Mouse (Mus musculus) MEL (cell line): Measurements from ENCODE around the gene Mogat1. TPM values are rescaled to one million over a fixed set of nuclear protein-coding genes. Genes with fewer than 3 reads are reported as not detected.

Source experiments
- DNase-seq: peaks from one replicate; pipeline ENCODE4 v3.0.0; 2011; ENCODE audit warnings: low read depth, low spot score
- H3K27ac ChIP-seq: 2 replicates; pipeline ENCODE4 v1.5.1; 2012; ENCODE audit warnings: low read depth, mild to moderate bottlenecking, control low read depth, low read length, moderate library complexity; ENCODE audit not compliant: control insufficient read depth
- H3K27me3 ChIP-seq, 2 experiments: fragments of 150-350 bp in 1 of 2; sonication (generic) in 1 of 2; 2 replicates each; pipeline ENCODE4 v1.6.1; 2012; ENCODE audit warnings: low read length in 2 of 2, mild to moderate bottlenecking in 2 of 2, improper control_type of control experiment in 1 of 2, moderate library complexity in 1 of 2; ENCODE audit not compliant: insufficient read depth in 2 of 2, control insufficient read depth in 1 of 2
- H3K36me3 ChIP-seq, 2 experiments: 2 replicates each; pipeline ENCODE4 v1.6.1; 2012 to 2014; ENCODE audit warnings: low read length in 2 of 2, improper control_type of control experiment in 1 of 2, inconsistent platforms in 1 of 2, mild to moderate bottlenecking in 1 of 2; ENCODE audit not compliant: insufficient read depth in 2 of 2, control insufficient read depth in 1 of 2
- H3K4me1 ChIP-seq, 2 experiments: fragments of 150-350 bp in 1 of 2; sonication (generic) in 1 of 2; 2 replicates each; pipeline ENCODE4 v1.6.1; 2012; ENCODE audit warnings: low read length in 2 of 2, improper control_type of control experiment in 1 of 2, mild to moderate bottlenecking in 1 of 2; ENCODE audit not compliant: insufficient read depth in 2 of 2, control insufficient read depth in 1 of 2
- H3K4me3 ChIP-seq, 2 experiments: fragments of 150-350 bp in 1 of 2; sonication (generic) in 1 of 2; 2 replicates each; pipeline ENCODE4 v1.5.1; 2012; ENCODE audit warnings: low read depth in 2 of 2, low read length in 2 of 2, mild to moderate bottlenecking in 2 of 2, moderate library complexity in 2 of 2, control low read depth in 1 of 2, improper control_type of control experiment in 1 of 2; ENCODE audit not compliant: control insufficient read depth in 1 of 2, insufficient read depth in 1 of 2
- H3K79me2 ChIP-seq: 2 replicates; pipeline ENCODE4 v1.6.1; 2012; ENCODE audit warnings: mild to moderate bottlenecking, low read length, moderate library complexity; ENCODE audit not compliant: control insufficient read depth, poor library complexity, insufficient read depth
- H3K9ac ChIP-seq: 2 replicates; pipeline ENCODE4 v1.6.1; 2012; ENCODE audit warnings: low read depth, mild to moderate bottlenecking, control low read depth, low read length, moderate library complexity; ENCODE audit not compliant: control insufficient read depth, poor library complexity, severe bottlenecking
- H3K9me3 ChIP-seq: fragments of 150-350 bp; sonication (generic); replicated peaks from 2 replicates; pipeline ENCODE4 v1.6.1; 2012; ENCODE audit warnings: mild to moderate bottlenecking, low read length, improper control_type of control experiment, moderate library complexity; ENCODE audit not compliant: insufficient read depth
- CHD2 ChIP-seq: IDR thresholded peaks from 2 replicates; pipeline ENCODE4 v1.6.1; 2011; ENCODE audit warnings: low read length, improper control_type of control experiment
- CTCF ChIP-seq, 3 experiments: IDR thresholded peaks in 2 of 3; conservative IDR thresholded peaks in 1 of 3; 2 replicates each; pipeline ENCODE4 v1.5.1; 2011 to 2012; ENCODE audit warnings: low read length in 3 of 3, low read depth in 2 of 3, mild to moderate bottlenecking in 2 of 3, improper control_type of control experiment in 1 of 3, inconsistent platforms in 1 of 3, mixed read lengths in 1 of 3, moderate library complexity in 1 of 3; ENCODE audit not compliant: control insufficient read depth in 1 of 3, insufficient read depth in 1 of 3, poor library complexity in 1 of 3, severe bottlenecking in 1 of 3
- E2F4 ChIP-seq: IDR thresholded peaks from 2 replicates; pipeline ENCODE4 v1.6.1; 2011; ENCODE audit warnings: low read depth, low read length, improper control_type of control experiment, borderline replicate concordance
- EP300 ChIP-seq, 2 experiments: IDR thresholded peaks; 2 replicates each; pipeline ENCODE4 v1.6.1; 2011; ENCODE audit warnings: improper control_type of control experiment in 2 of 2, low read length in 2 of 2, low read depth in 1 of 2, mild to moderate bottlenecking in 1 of 2
- GATA1 ChIP-seq: IDR thresholded peaks from 2 replicates; pipeline ENCODE4 v1.6.1; 2011; ENCODE audit warnings: low read depth, low read length, improper control_type of control experiment
- MAFK ChIP-seq: IDR thresholded peaks from 2 replicates; pipeline ENCODE4 v1.6.1; 2011; ENCODE audit warnings: low read depth, mild to moderate bottlenecking, low read length, improper control_type of control experiment, borderline replicate concordance
- MEF2A ChIP-seq: IDR thresholded peaks from 2 replicates; pipeline ENCODE4 v1.6.1; 2014; ENCODE audit warnings: low read depth, mild to moderate bottlenecking, inconsistent platforms, low read length, improper control_type of control experiment; ENCODE audit not compliant: poor library complexity, insufficient replicate concordance, severe bottlenecking; ENCODE audit errors: extremely low read depth
- MXI1 ChIP-seq: IDR thresholded peaks from 2 replicates; pipeline ENCODE4 v1.6.1; 2011; ENCODE audit warnings: mild to moderate bottlenecking, low read depth, low read length, improper control_type of control experiment
- MYC ChIP-seq: IDR thresholded peaks from 2 replicates; pipeline ENCODE4 v1.6.1; 2011; ENCODE audit warnings: low read depth, mild to moderate bottlenecking, low read length, improper control_type of control experiment, moderate library complexity
- RAD21 ChIP-seq: IDR thresholded peaks from 2 replicates; pipeline ENCODE4 v1.6.1; 2011; ENCODE audit warnings: mild to moderate bottlenecking, low read depth, low read length, improper control_type of control experiment
- SIN3A ChIP-seq: IDR thresholded peaks from 2 replicates; pipeline ENCODE4 v1.6.1; 2012; ENCODE audit warnings: low read length, improper control_type of control experiment, inconsistent platforms
- SMC3 ChIP-seq: IDR thresholded peaks from 2 replicates; pipeline ENCODE4 v1.6.1; 2011; ENCODE audit warnings: low read depth, low read length, improper control_type of control experiment
- TAL1 ChIP-seq: IDR thresholded peaks from 2 replicates; pipeline ENCODE4 v1.6.1; 2012; ENCODE audit warnings: mild to moderate bottlenecking, inconsistent platforms, low read length, moderate library complexity, mixed read lengths
- TBP ChIP-seq: IDR thresholded peaks from 2 replicates; pipeline ENCODE4 v1.8.0; 2011; ENCODE audit warnings: low read depth, low read length, improper control_type of control experiment
- TCF12 ChIP-seq: IDR thresholded peaks from 2 replicates; pipeline ENCODE4 v1.6.1; 2014; ENCODE audit warnings: low read depth, mild to moderate bottlenecking, inconsistent platforms, low read length, improper control_type of control experiment, moderate library complexity
- USF1 ChIP-seq: IDR thresholded peaks from 2 replicates; pipeline ENCODE4 v1.6.1; 2014; ENCODE audit warnings: low read depth, mild to moderate bottlenecking, inconsistent platforms, low read length, improper control_type of control experiment, moderate library complexity
- USF2 ChIP-seq, 2 experiments: IDR thresholded peaks; 2 replicates each; pipeline ENCODE4 v1.6.1; 2011 to 2012; ENCODE audit warnings: improper control_type of control experiment in 2 of 2, low read length in 2 of 2, borderline replicate concordance in 1 of 2, inconsistent platforms in 1 of 2, low read depth in 1 of 2, mild to moderate bottlenecking in 1 of 2; ENCODE audit not compliant: insufficient read depth in 1 of 2
- ZKSCAN1 ChIP-seq: IDR thresholded peaks from 2 replicates; pipeline ENCODE4 v1.6.1; 2012; ENCODE audit warnings: low read depth, mild to moderate bottlenecking, inconsistent platforms, low read length, improper control_type of control experiment, moderate library complexity
- polyA plus RNA-seq, 2 experiments: library from polyadenylated mRNA; stranded (reverse) in 1 of 2; unstranded in 1 of 2; fragments of >175 nt in 1 of 2; fragments of >200 nt in 1 of 2; gene quantifications; 2 replicates each; pipeline versions ENCODE4 v1.2.1 to v1.2.4; 2012; ENCODE audit warnings: low replicate concordance in 2 of 2, low read depth in 1 of 2; ENCODE audit not compliant: insufficient read length in 2 of 2, insufficient read depth in 1 of 2, missing spikeins in 1 of 2
- total RNA-seq: library from RNA; depleted of rRNA; stranded (reverse); fragments of 300-350 nt; gene quantifications from 2 replicates; pipeline ENCODE4 v1.2.3, GENCODE M21; 2012; rRNA removed

The Mogat1 gene
- total and polyA plus RNA-seq, 3 experiments: not detected

DNA sequence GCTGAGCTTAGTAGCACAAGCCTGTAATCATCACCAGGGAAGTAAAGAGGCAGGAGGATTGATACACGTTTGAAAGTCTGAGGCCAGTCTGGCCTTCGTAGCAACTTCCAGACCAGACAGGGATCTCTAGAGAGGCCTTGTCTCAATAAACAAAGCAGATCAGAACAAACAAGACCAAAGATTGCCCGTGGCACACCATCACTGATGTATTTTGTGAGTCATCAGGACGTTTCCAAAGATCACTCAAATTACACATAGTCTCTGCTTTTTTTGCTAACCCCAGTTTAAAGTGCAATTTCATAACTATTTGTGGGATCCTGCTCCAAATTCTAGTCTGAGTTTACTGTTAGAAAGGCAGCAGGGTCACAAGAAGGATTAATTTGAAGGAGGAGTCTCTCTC is 76.2 kb downstream of the Mogat1 start:
- no peaks in the 10 kb centered on the region for H3K79me2 ChIP-seq
- H3K4me3 ChIP-seq: no peak overlapping the region
- H3K4me1 ChIP-seq: no peaks in the 10 kb centered on the region
- TF ChIP-seq TCF12 (no peak), MYC (no peak), GATA1 (no peak), MXI1 (no peak), CHD2 (no peak), USF2 (IDR thresholded peaks at IDR 0.05; ENCODE audit: borderline replicate concordance in 1 of 2, insufficient read depth in 1 of 2, low read depth in 1 of 2, low read length in 2 of 2) (no peak), MEF2A (no peak), TBP (no peak), ZKSCAN1 (no peak), E2F4 (no peak), SIN3A (no peak), RAD21 (no peak), EP300 (IDR thresholded peaks at IDR 0.05; ENCODE audit: low read depth in 1 of 2, low read length in 2 of 2) (no peak), SMC3 (no peak), MAFK (no peak), USF1 (no peak), CTCF (IDR thresholded peaks at IDR 0.05 in 2 of 3, conservative IDR thresholded peaks at IDR 0.05 in 1 of 3; ENCODE audit: control insufficient read depth in 1 of 3, insufficient read depth in 1 of 3, low read depth in 2 of 3, low read length in 3 of 3, poor library complexity in 1 of 3, severe bottlenecking in 1 of 3) (no peak), TAL1 (no peak)
- H3K27ac ChIP-seq: no peak overlapping the region
- H3K9me3 ChIP-seq: no peaks in the 10 kb centered on the region
- H3K36me3 ChIP-seq: no peaks in the 10 kb centered on the region
- no peaks in the 10 kb centered on the region for H3K27me3 ChIP-seq
- H3K9ac ChIP-seq: no peak overlapping the region
- DNase-seq: no peak

Other genes with a start within 250 kb of the Mogat1 start
- 0.10 and 0.12 TPM in 2 replicates for gene Sgpp2, start 200.6 kb upstream of the Mogat1 start, total RNA-seq
- under 1 TPM in 1 of 2 experiments, not detected in 1; 0.08 TPM for gene Sgpp2, start 200.6 kb upstream of the Mogat1 start, polyA plus RNA-seq
- 113 and 119 TPM in 2 replicates for gene Farsb, start 22.1 kb upstream of the Mogat1 start, total RNA-seq
- gene Farsb, start 22.1 kb upstream of the Mogat1 start, polyA plus RNA-seq: 100 to 1,000 TPM; 122 to 154 TPM
- not detected in 2 replicates for gene BC035947, start 1.2 kb downstream of the Mogat1 start, total RNA-seq
- not detected for gene BC035947, start 1.2 kb downstream of the Mogat1 start, polyA plus RNA-seq
- gene Acsl3, start 146.8 kb downstream of the Mogat1 start, total RNA-seq: 32.9 and 39.4 TPM in 2 replicates
- 10 to 100 TPM in 1 of 2 experiments, not detected in 1; 38.9 TPM for gene Acsl3, start 146.8 kb downstream of the Mogat1 start, polyA plus RNA-seq
- gene Utp14b, start 147.0 kb downstream of the Mogat1 start, total RNA-seq: 9.5 and 9.6 TPM in 2 replicates
- 1 to 10 TPM in 1 of 2 experiments, not detected in 1; 6.5 TPM for gene Utp14b, start 147.0 kb downstream of the Mogat1 start, polyA plus RNA-seq